Mouse (Mus musculus) forebrain, postnatal 0 days (tissue): ENCODE data around the gene Tceanc2. TPM values are rescaled to one million over a fixed set of nuclear protein-coding genes. Genes with fewer than 3 reads are reported as not detected.

Source experiments
- ATAC-seq: fragments of 200-750 bp; cut with Nextera tagmentation; 2 replicates; pipeline ENCODE4 v1.8.0; 2017; ENCODE audit warnings: mild to moderate bottlenecking, moderate library complexity
- DNase-seq: peaks from one replicate; pipeline ENCODE4 v3.0.0-alpha.2; 2015
- H3K27ac ChIP-seq: fragments of 300-500 bp; sonication (generic); 2 replicates; pipeline ENCODE4 v1.5.1; 2014; ENCODE audit warnings: low read depth, mild to moderate bottlenecking, antibody characterized with exemption, low read length, moderate library complexity, mixed read lengths
- H3K27me3 ChIP-seq: fragments of 300-500 bp; sonication (generic); 2 replicates; pipeline ENCODE4 v1.6.1; 2014; ENCODE audit warnings: mild to moderate bottlenecking, low read length, mixed read lengths; ENCODE audit not compliant: insufficient read depth
- H3K36me3 ChIP-seq: fragments of 300-500 bp; sonication (generic); 2 replicates; pipeline ENCODE4 v1.6.1; 2014; ENCODE audit warnings: mild to moderate bottlenecking, moderate library complexity; ENCODE audit not compliant: insufficient read depth
- H3K4me1 ChIP-seq: fragments of 300-500 bp; sonication (generic); 2 replicates; pipeline ENCODE4 v1.6.1; 2014; ENCODE audit warnings: antibody characterized with exemption; ENCODE audit not compliant: insufficient read depth
- H3K4me2 ChIP-seq: fragments of 300-500 bp; sonication (generic); 2 replicates; pipeline ENCODE4 v1.6.1; 2014; ENCODE audit warnings: low read depth, mild to moderate bottlenecking, moderate library complexity
- H3K4me3 ChIP-seq: fragments of 300-500 bp; sonication (generic); 2 replicates; pipeline ENCODE4 v1.5.1; 2014; ENCODE audit warnings: low read depth, low read length, mixed read lengths
- H3K9ac ChIP-seq: fragments of 300-500 bp; sonication (generic); 2 replicates; pipeline ENCODE4 v1.6.1; 2014; ENCODE audit warnings: mild to moderate bottlenecking
- H3K9me3 ChIP-seq: fragments of 300-500 bp; sonication (generic); 2 replicates; pipeline ENCODE4 v1.6.1; 2016; ENCODE audit warnings: low read length
- CTCF ChIP-seq: sonication (generic); IDR thresholded peaks from 2 replicates; pipeline ENCODE4 v1.5.1; 2016; ENCODE audit warnings: antibody characterized with exemption, control low read depth, low read depth
- WGBS: fragments of 180-500 bp; shearing (Covaris S2); extraction: QIAGEN DNeasy Blood & Tissue Kit; methylation state at CpG from one replicate; pipeline ENCODE4 v1.1.7; 2014; 5-methylcytosine and 5-hydroxymethylcytosine counted together
- polyA plus RNA-seq: library from polyadenylated mRNA; unstranded; fragments of >200 nt; fragmentation: Nextera tagmentation; extraction: Ambion mirVana; gene quantifications from 2 replicates; pipeline ENCODE4 v1.2.1, GENCODE M21; 2015
- total RNA-seq: library from RNA; depleted of rRNA; stranded (reverse); fragments of >200 nt; gene quantifications from 2 replicates; pipeline ENCODE4 v1.2.3, GENCODE M21; 2014

Gene Tceanc2
- total and polyA plus RNA-seq, 2 experiments from 2014 or later, result 22.3 to 35.4 TPM

DNA sequence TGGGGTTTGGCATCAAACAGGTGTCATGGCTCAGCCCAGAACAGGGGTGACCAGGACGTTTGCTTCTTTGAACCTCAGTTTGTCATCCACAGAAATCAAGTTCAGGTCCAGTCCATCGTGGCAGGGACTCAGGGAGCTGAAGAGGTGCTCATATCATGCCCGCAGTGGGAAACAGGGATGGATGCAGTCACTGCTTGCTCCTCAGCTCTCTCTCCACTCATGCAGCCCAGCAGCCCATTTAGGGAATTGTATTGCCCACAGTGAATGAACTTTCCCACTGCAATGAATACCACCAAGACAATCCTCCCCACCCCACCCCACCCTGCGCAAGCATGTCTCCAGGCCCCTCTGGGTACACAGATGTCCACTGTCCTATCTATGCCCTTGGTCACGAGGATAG is 33.0 kb upstream of the Tceanc2 start:
- H3K27ac ChIP-seq, result no peak overlapping the region
- no peak for ATAC-seq
- H3K4me1 ChIP-seq, result no peaks in the 10 kb centered on the region
- no peak overlapping the region for H3K4me2 ChIP-seq
- H3K4me3 ChIP-seq, result no peak overlapping the region
- no peaks in the 10 kb centered on the region for H3K9me3 ChIP-seq
- DNase-seq, result no peak
- WGBS, result 81% methylated on average over 5 of the region's 5 CpGs
- no peak for TF ChIP-seq CTCF
- H3K36me3 ChIP-seq, result peaks cover 9% of the 10 kb centered on the region
- no peaks in the 10 kb centered on the region for H3K27me3 ChIP-seq
- H3K9ac ChIP-seq, result no peak overlapping the region

GRCm38 (mm10) chr4:107211465-107211864 is 32.5 kb upstream of the Tceanc2 start:
- no peak overlapping the region for H3K9ac ChIP-seq
- DNase-seq (peak; percentile 39), ATAC-seq (peak; percentile 47)
- peaks cover 13% of the 10 kb centered on the region for H3K36me3 ChIP-seq
- H3K27ac ChIP-seq, result no peak overlapping the region
- no peak for TF ChIP-seq CTCF
- 46% methylated on average over 4 of the region's 4 CpGs for WGBS
- H3K27me3 ChIP-seq, result no peaks in the 10 kb centered on the region
- H3K9me3 ChIP-seq, result no peaks in the 10 kb centered on the region
- H3K4me3 ChIP-seq, result no peak overlapping the region
- no peaks in the 10 kb centered on the region for H3K4me1 ChIP-seq
- H3K4me2 ChIP-seq, result no peak overlapping the region

DNA sequence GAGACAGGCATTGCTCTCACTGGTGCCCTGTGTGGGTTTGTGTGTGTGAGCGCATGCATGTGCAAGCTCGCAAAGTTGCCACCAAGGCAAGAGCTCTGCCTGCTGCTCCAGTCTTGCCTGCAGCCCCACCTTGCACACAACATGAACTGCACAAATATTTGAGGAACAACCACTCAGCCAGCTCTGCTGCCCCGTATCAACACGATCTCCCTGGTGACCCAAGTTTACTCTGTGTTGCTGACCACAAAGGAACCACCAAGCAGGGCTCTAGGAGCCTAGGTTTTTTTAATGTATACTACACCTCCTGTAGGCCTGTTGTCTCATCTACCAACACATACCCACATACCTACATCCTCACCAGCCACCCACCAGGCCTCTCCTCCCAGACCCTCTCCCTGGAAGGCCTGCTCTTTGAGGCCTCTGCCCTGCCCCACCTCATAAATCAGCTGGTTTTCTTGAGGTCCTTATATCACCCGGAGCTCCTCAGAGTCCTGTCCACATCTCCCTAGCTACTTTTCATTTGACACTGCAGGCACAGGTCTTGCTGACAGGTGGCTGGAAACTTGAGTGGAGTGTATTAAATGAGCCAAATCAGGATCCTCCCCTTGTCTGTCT is 31.7 kb upstream of the Tceanc2 start:
- Histone ChIP-seq H3K9me3 (no peaks in the 10 kb centered on the region), H3K4me1 (no peaks in the 10 kb centered on the region), H3K4me3 (no peak overlapping the region), H3K27me3 (no peaks in the 10 kb centered on the region), H3K36me3 (peaks cover 17% of the 10 kb centered on the region), H3K27ac (no peak overlapping the region), H3K4me2 (no peak overlapping the region), H3K9ac (no peak overlapping the region)
- ATAC-seq, result no peak
- no peak for TF ChIP-seq CTCF
- 89% methylated on average over 5 of the region's 5 CpGs for WGBS
- no peak for DNase-seq

DNA sequence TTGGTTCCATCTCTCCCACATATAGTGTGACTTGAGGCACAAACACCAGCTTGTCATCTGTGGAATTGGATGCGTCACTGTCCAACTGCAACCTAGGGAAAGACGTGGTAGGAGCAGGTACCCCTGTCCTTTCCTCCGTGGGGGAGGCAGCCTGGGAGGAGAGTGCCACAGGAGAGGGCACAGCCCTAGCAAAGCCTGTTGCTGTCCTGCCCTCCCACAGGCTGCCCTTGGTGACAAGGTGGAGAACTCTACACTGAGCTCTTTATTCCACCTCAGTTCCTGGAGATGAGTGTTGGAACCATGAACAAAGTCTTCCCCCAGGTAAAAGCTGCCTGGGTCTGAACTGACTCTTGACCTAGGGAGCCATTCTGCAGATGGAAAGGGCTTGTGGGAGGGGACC is 30.0 kb upstream of the Tceanc2 start, which contains the start of gene Ldlrad1:
Gene Ldlrad1 (plus strand): TSS at position 301 of the 400 bp plus-strand sequence.
- 87% methylated on average over 3 of the region's 3 CpGs for WGBS

GRCm38 (mm10) chr4:107207016-107207415 is 28.1 kb upstream of the Tceanc2 start:
- TF ChIP-seq CTCF, result no peak
- H3K4me2 ChIP-seq, result no peak overlapping the region
- no peak for DNase-seq
- no peaks in the 10 kb centered on the region for H3K9me3 ChIP-seq
- 100% methylated on average over 2 of the region's 2 CpGs for WGBS
- H3K36me3 ChIP-seq, result peaks cover 50% of the 10 kb centered on the region
- H3K4me1 ChIP-seq, result no peaks in the 10 kb centered on the region
- ATAC-seq, result no peak
- H3K4me3 ChIP-seq, result no peak overlapping the region
- H3K27me3 ChIP-seq, result no peaks in the 10 kb centered on the region
- H3K27ac ChIP-seq, result no peak overlapping the region
- H3K9ac ChIP-seq, result no peak overlapping the region

More for the DNA sequence above, 30.0 kb upstream of the Tceanc2 start, which contains the start of gene Ldlrad1:
- Histone ChIP-seq H3K27me3 (no peaks in the 10 kb centered on the region), H3K9me3 (no peaks in the 10 kb centered on the region), H3K36me3 (peaks cover 33% of the 10 kb centered on the region), H3K4me2 (no peak within 1 kb of the TSS), H3K4me3 (no peak within 1 kb of the TSS), H3K9ac (no peak within 1 kb of the TSS), H3K27ac (no peak within 1 kb of the TSS), H3K4me1 (no peaks in the 10 kb centered on the region)
- DNase-seq, result no peak
- no peak for TF ChIP-seq CTCF
- no peak for ATAC-seq

- ATAC-seq (no peak), DNase-seq (no peak)
- Histone ChIP-seq H3K9ac (no peak overlapping the region), H3K27ac (no peak overlapping the region), H3K9me3 (no peaks in the 10 kb centered on the region), H3K4me1 (no peaks in the 10 kb centered on the region), H3K4me2 (no peak overlapping the region), H3K4me3 (no peak overlapping the region), H3K27me3 (no peaks in the 10 kb centered on the region), H3K36me3 (peaks cover 81% of the 10 kb centered on the region)
- WGBS, result 88% methylated on average over 7 of the region's 7 CpGs
- no peak for TF ChIP-seq CTCF
Observed at GRCm38 (mm10) chr4:107203001-107203400, 24.1 kb upstream of the Tceanc2 start.

DNA sequence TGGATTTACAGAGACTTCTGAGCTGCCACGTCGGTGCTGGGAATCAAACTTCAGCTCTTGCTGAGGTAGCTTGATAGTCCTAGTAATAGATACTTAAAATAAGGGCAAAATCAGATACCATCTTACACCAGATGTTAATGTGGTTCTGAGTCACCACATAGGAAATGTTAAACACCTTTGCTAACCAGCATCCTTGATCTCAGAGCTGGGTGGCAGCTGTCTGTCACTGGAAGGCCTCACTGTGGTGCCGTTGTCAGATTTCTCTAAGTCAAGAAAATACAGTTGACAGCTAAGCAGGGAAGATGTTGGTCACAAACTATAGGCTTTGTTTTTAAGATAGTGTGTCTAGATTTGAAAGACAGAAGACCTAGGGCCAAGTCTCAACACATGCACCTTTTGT is 22.9 kb upstream of the Tceanc2 start:
- DNase-seq, result no peak
- Histone ChIP-seq H3K27ac (no peak overlapping the region), H3K4me3 (no peak overlapping the region), H3K27me3 (no peaks in the 10 kb centered on the region), H3K4me2 (no peak overlapping the region), H3K36me3 (peaks cover 87% of the 10 kb centered on the region), H3K4me1 (no peaks in the 10 kb centered on the region), H3K9me3 (no peaks in the 10 kb centered on the region), H3K9ac (no peak overlapping the region)
- ATAC-seq, result no peak
- 92% methylated on average over 3 of the region's 3 CpGs for WGBS
- TF ChIP-seq CTCF, result no peak

- DNase-seq (no peak), ATAC-seq (no peak)
- WGBS, result 93% methylated on average over 5 of the region's 5 CpGs
- Histone ChIP-seq H3K36me3 (peaks cover 82% of the 10 kb centered on the region), H3K4me1 (no peaks in the 10 kb centered on the region), H3K4me3 (no peak overlapping the region), H3K27ac (no peak overlapping the region), H3K9me3 (no peaks in the 10 kb centered on the region), H3K4me2 (no peak overlapping the region), H3K9ac (no peak overlapping the region), H3K27me3 (no peaks in the 10 kb centered on the region)
- TF ChIP-seq CTCF, result no peak
Observed at GRCm38 (mm10) chr4:107198072-107198471, 19.2 kb upstream of the Tceanc2 start.
